Mouse (Mus musculus) small intestine, adult 2 months (tissue): ENCODE results near the gene Ston2.

ENCODE experiments used
- CTCF ChIP-seq: fragments of 200-500 bp; IDR thresholded peaks from 2 replicates; pipeline ENCODE4 v1.5.1; 2012; ENCODE audit warnings: low read depth, mild to moderate bottlenecking, control low read depth, inconsistent platforms, low read length, moderate library complexity, mixed read lengths; ENCODE audit not compliant: insufficient replicate concordance, insufficient read length; ENCODE audit errors: extremely low read depth
- POLR2A ChIP-seq: fragments of 200-500 bp; IDR thresholded peaks from 2 replicates; pipeline ENCODE4 v1.6.1; 2012; ENCODE audit warnings: low read depth, mild to moderate bottlenecking, control low read depth, inconsistent platforms, low read length, moderate library complexity

- TF ChIP-seq CTCF = no peak
- TF ChIP-seq POLR2A = no peak
These were observed 199.3 kb downstream of the Ston2 start for GRCm38 (mm10) chr12:91588670-91589541.
